Mouse (Mus musculus) v-Abl transformed pro-B cells (cell line): Measurements from ENCODE around the gene Rassf5.

ENCODE experiments used
- in situ Hi-C, 2 experiments: fragments of 400-800 bp; cut with MboI; formaldehyde crosslinking; loops; one replicate each; pipeline ENCODE4 v1.15.1; 2025; ENCODE audit not compliant: unreplicated experiment in 2 of 2

Rassf5 gene

GRCm38 (mm10) chr1:131263905-131264304 is 18.8 kb upstream of the Rassf5 start:
- in situ Hi-C loops, result loop anchor here (5.0 to 25.0 kb wide), 8 partner anchors 82 to 727 kb away; partner anchors contain the start of gene Pigr (in 1 of the 2)

DNA sequence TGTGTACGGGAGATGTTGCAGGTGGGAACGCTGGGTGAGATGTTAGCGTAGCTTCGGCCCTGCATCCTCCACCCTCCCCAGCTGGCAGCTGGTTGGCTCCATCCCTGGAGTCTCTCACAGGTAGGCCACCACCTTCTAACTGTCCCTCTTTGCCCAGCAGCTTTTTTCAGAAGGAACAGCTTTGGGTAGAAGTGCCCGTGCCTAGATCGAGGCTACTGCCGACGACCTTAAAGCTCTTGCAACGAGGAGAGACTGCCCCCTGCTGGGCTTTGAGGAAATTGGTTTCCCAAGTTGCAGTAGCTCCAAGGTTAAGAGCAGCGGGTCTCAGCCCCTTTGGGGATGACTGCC is 15.2 kb upstream of the Rassf5 start:
- in situ Hi-C loops, result loop anchor here (5.0 to 25.0 kb wide), 8 partner anchors 78 to 723 kb away; partner anchors contain the start of gene Pigr (in 1 of the 2)

GRCm38 (mm10) chr1:131259632-131260308 is 14.7 kb upstream of the Rassf5 start:
- in situ Hi-C loops, result loop anchor here (5.0 to 25.0 kb wide), 8 partner anchors 77 to 722 kb away; partner anchors contain the start of gene Pigr (in 1 of the 2)

DNA sequence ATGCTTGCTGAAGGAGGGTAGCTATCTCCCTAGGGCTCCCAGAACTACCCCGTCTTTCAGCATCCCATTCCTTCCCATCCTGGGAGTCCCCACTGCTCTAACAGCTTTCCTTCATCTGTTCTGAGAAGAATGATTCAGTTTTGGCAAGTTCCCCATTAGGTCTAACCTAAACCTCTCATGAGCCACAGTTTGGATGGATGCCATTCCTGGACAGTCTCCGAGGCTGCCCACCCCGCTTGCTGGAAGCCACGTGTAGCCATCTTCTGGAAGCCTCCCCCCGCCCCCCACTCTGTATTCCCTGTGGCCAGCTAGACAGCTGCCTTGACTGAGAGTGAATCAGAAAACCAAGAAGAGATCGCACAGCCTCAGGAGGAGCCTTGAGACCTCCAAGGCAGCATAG is 12.2 kb upstream of the Rassf5 start:
- in situ Hi-C loops, result loop anchor here (25.0 kb wide), 4 partner anchors 270 to 720 kb away; partner anchors contain the start of gene Pigr (in 1 of the 2)

GRCm38 (mm10) chr1:131252516-131253250 is 7.6 kb upstream of the Rassf5 start:
- in situ Hi-C loops, result loop anchor here (25.0 kb wide), 4 partner anchors 265 to 715 kb away; partner anchors contain the start of gene Pigr (in 1 of the 2)

GRCm38 (mm10) chr1:131246433-131247395 is 1.7 kb upstream of the Rassf5 start:
- in situ Hi-C loops, result loop anchor here in 1 of 2 experiments (10.0 kb wide), 1 partner anchor 62 kb away; no protein-coding TSS in a partner anchor

GRCm38 (mm10) chr1:131245926-131246325 is 868 bp upstream of the Rassf5 start:
- in situ Hi-C loops, result loop anchor here in 1 of 2 experiments (10.0 kb wide), 1 partner anchor 61 kb away; no protein-coding TSS in a partner anchor

GRCm38 (mm10) chr1:131244536-131245088 is 446 bp downstream of the Rassf5 start:
- in situ Hi-C loops, result loop anchor here in 1 of 2 experiments (10.0 kb wide), 1 partner anchor 60 kb away; no protein-coding TSS in a partner anchor

- in situ Hi-C loops, result loop anchor here in 1 of 2 experiments (10.0 kb wide), 1 partner anchor 58 kb away; no protein-coding TSS in a partner anchor
Observed at GRCm38 (mm10) chr1:131242956-131243355, 2.1 kb downstream of the Rassf5 start.

DNA sequence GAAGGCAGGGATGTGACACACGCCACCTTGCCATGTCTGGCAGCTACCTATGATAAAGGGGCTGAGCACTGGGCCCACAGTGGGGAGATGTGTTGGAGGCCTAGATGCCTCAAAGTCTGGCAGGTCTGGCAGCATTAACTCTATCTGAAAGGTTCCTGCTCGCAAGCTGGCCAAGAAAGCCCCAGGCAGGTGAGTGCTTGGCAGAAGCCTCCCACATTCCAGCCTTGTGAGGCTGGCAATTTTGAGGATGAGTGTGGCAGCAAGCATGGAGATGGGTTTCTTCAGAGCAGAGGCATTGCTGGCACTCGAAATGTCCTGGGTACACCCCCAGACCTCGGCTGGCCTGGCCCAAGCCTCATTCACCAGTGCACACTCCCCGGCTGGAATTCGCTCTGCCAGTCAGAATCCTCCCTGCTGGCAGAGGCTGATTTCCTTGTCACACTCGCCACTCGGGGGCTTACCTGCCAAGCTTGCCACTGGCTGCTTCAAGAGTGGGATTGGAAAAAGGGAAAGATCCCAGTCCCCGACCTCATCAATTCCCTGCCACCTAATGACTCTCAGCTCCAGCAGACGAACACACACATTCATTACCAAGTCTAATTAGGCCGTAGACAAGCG is 5.4 kb downstream of the Rassf5 start:
- in situ Hi-C loops, result loop anchor here in 1 of 2 experiments (10.0 kb wide), 1 partner anchor 55 kb away; no protein-coding TSS in a partner anchor

DNA sequence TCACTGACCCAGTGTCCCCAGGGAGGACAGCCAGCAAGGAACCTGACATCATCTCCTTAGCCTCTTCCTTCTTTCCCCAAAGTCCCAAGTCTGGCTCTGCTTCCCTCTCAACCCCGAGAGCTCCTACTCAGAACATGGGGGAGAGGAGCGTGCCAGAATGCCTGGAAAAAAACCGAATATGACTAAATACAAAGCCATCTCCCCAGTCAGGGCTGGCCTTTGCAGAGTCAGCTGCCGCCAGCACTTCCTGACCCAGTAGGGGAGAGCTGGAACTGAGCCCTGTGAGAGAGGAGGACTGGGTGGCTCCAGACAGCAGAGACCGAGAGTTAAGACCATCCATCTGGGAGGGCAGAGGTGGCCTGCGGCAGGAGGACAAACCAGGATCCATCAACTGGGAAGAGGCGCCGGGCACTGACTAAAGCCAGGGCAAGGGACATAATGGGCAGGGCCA is 6.1 kb downstream of the Rassf5 start:
- in situ Hi-C loops, result no loop called here

GRCm38 (mm10) chr1:131236077-131236476 is 9.0 kb downstream of the Rassf5 start:
- in situ Hi-C loops, result no loop called here

GRCm38 (mm10) chr1:131233527-131233926 is 11.5 kb downstream of the Rassf5 start:
- in situ Hi-C loops, result no loop called here

GRCm38 (mm10) chr1:131228659-131229058 is 16.4 kb downstream of the Rassf5 start:
- in situ Hi-C loops, result no loop called here

DNA sequence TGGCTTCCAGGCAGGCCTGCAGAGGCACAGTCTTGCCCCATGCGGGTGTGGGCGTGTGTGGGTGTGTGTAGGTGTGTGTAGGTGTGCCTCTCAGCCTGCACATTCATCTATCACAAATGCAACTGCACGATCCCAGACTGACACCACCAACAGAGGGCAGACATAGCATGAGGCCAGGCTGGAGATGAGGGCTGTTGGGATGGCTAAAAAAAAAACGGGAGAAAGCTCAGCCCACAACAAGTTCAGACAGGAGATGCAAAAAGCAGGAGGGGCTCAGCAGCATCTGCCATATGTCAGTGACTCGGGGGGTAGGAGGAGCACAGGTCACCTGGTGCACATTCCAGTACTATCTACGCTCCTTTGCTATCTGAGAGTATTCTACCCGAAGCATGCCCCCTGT is 16.8 kb downstream of the Rassf5 start:
- in situ Hi-C loops, result no loop called here

- in situ Hi-C loops, result no loop called here
Observed at GRCm38 (mm10) chr1:131224848-131225471, 20.1 kb downstream of the Rassf5 start.

DNA sequence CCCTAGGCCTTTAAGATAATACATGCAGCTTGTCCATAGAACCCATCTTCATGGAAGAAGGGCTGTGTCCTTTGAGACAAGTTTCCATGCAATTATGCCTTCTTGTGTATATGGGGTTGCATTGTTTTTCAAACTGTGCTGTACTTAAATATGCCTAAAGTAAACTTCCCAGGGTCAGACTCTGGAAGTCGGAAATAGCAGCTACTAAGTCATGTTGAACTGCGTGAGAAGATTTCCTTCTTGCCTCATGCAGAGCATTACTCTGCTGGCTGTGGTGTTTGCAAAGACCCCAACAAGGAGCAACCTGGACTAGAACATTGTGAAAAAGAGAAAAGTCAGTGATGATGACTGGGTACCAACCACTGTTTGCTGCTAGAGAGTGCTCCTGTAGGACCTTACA is 21.7 kb downstream of the Rassf5 start:
- in situ Hi-C loops, result no loop called here

- in situ Hi-C loops, result no loop called here
Observed at GRCm38 (mm10) chr1:131221822-131222590, 23.1 kb downstream of the Rassf5 start.
